In genomic region chr14:122489041-122489440, GRCm38 (mm10) we compare ENCODE assay signal across 11 mouse cellular contexts. TPM values are rescaled to one million over a fixed set of nuclear protein-coding genes. Genes with fewer than 3 reads are reported as not detected.
A peak's percentile ranks its signal among the peaks of the same experiment; 100 is the strongest.
DNase-seq lines count a peak whose midpoint lies in the region; ATAC-seq and TF ChIP-seq lines count a peak whose summit lies in the region.
"Had no signal": no experiment of that assay in that cellular context is flagged by ENCODE, and none has a peak within 500 bp of the region (broad histone marks: within the 10 kb centered on the region; RNA-seq: fewer than 3 reads in every experiment).

No protein-coding gene starts in this region.

- no peak overlapping the region for H3K4me3 ChIP-seq in midbrain, embryonic 16.5 days (ENCODE audit: low read depth, low read length)
- H3K4me3 ChIP-seq: limb, embryonic 15.5 days had no signal

- peak overlapping the region; percentile 30 for H3K4me2 ChIP-seq in midbrain, embryonic 16.5 days (ENCODE audit: low read length)
- H3K4me2 ChIP-seq: limb, embryonic 15.5 days had no signal

- ATAC-seq in midbrain, embryonic 16.5 days: no peak

- no peaks in the 10 kb centered on the region for H3K36me3 ChIP-seq in midbrain, embryonic 16.5 days (ENCODE audit: control insufficient read depth, insufficient read depth, low read length)
- H3K36me3 ChIP-seq: limb, embryonic 15.5 days had no signal

- DNase-seq in cerebellum, adult 9-10 months: peak; percentile 61
- no peak for DNase-seq in cerebellum, adult 8-10 months
- peak; percentile 77 for DNase-seq in brain, embryonic 14.5 days (ENCODE audit: low read depth)
- peak; percentile 25 for DNase-seq in forelimb bud, embryonic 11.5 days (ENCODE audit: low read depth, low spot score)
- DNase-seq in gastrocnemius, adult 18-20 months (ENCODE audit: low spot score): no peak
- no peak for DNase-seq in kidney, adult 11 months
- no peak for DNase-seq in heart, postnatal 25 days (ENCODE audit: low spot score)
- DNase-seq: kidney, adult 8-10 months had no signal

- no peak for TF ChIP-seq POLR2A in brain, embryonic 14.5 days (IDR thresholded peaks at IDR 0.05; ENCODE audit: borderline replicate concordance, extremely low read depth, insufficient read depth, insufficient read length, poor library complexity, severe bottlenecking)

- peaks cover 35% of the 10 kb centered on the region for H3K27me3 ChIP-seq in midbrain, embryonic 16.5 days (ENCODE audit: control insufficient read depth, insufficient read depth, low read depth, low read length)

- no peak overlapping the region for H3K27ac ChIP-seq in midbrain, embryonic 16.5 days (ENCODE audit: low read length)
- H3K27ac ChIP-seq: limb, embryonic 15.5 days had no signal

- no peaks in the 10 kb centered on the region; the same call in 1 of the 2 replicates for H3K9me3 ChIP-seq in midbrain, embryonic 16.5 days (replicated peaks; ENCODE audit: control insufficient read depth, low read length, poor library complexity, severe bottlenecking)
- H3K9me3 ChIP-seq: limb, embryonic 15.5 days had no signal

- H3K4me1 ChIP-seq in midbrain, embryonic 16.5 days (ENCODE audit: control insufficient read depth, insufficient read depth, low read length): peaks cover 2% of the 10 kb centered on the region; the same call in 1 of the 2 replicates

- H3K9ac ChIP-seq in midbrain, embryonic 16.5 days (ENCODE audit: low read depth, low read length): no peak overlapping the region
- H3K9ac ChIP-seq: limb, embryonic 15.5 days had no signal

- 2% methylated on average over 5 of the region's 5 CpGs for WGBS in midbrain, embryonic 16.5 days

- intact Hi-C loops in heart, postnatal 25 days (cut with DNase I): loop anchor here (2.0 kb wide), 2 partner anchors 16 to 82 kb away; no protein-coding TSS in a partner anchor

- TF ChIP-seq CTCF in brain, embryonic 14.5 days (IDR thresholded peaks at IDR 0.05; ENCODE audit: borderline replicate concordance, extremely low read depth, insufficient read depth, insufficient read length): no peak

RNA-seq across cellular contexts. Expression of gene Gm10837, which starts 1.3 kb away (rescaled TPM):
- 0.16 and 0.25 TPM in 2 replicates for polyA plus RNA-seq in brain, embryonic 14.5 days (2012; rRNA removed)
- polyA plus RNA-seq in midbrain, embryonic 16.5 days (2015; fragmentation: Nextera tagmentation; extraction: Ambion mirVana): 0.19 and 0.93 TPM in 2 replicates
- not detected for total RNA-seq in gastrocnemius, adult 18-20 months (2021)
- total RNA-seq in heart, postnatal 25 days (2021): not detected
- polyA plus RNA-seq: gonadal fat pad, adult 2 months; limb, embryonic 15.5 days had no signal

RNA-seq across cellular contexts. Expression of gene Zic2, which starts 13.8 kb away (rescaled TPM):
- 51.8 and 66.8 TPM in 2 replicates for polyA plus RNA-seq in brain, embryonic 14.5 days (2012; rRNA removed)
- polyA plus RNA-seq in midbrain, embryonic 16.5 days (2015; fragmentation: Nextera tagmentation; extraction: Ambion mirVana): 6.3 and 15.2 TPM in 2 replicates
- not detected for total RNA-seq in gastrocnemius, adult 18-20 months (2021)
- not detected for total RNA-seq in heart, postnatal 25 days (2021)

RNA-seq across cellular contexts. Expression of gene Zic5, which starts 23.6 kb away (rescaled TPM):
- polyA plus RNA-seq in brain, embryonic 14.5 days (2012; rRNA removed): 10.4 and 18.6 TPM in 2 replicates
- 9.5 and 29.0 TPM in 2 replicates for polyA plus RNA-seq in midbrain, embryonic 16.5 days (2015; fragmentation: Nextera tagmentation; extraction: Ambion mirVana)
- not detected for total RNA-seq in gastrocnemius, adult 18-20 months (2021)
- not detected for total RNA-seq in heart, postnatal 25 days (2021)
- polyA plus RNA-seq: gonadal fat pad, adult 2 months had no signal

RNA-seq across cellular contexts. Expression of gene Gm5089, which starts 38.1 kb away (rescaled TPM):
- polyA plus RNA-seq in brain, embryonic 14.5 days (2012; rRNA removed): 0.16 and 0.52 TPM in 2 replicates
- 0.82 and 1.4 TPM in 2 replicates for polyA plus RNA-seq in midbrain, embryonic 16.5 days (2015; fragmentation: Nextera tagmentation; extraction: Ambion mirVana)
- total RNA-seq in gastrocnemius, adult 18-20 months (2021): not detected
- total RNA-seq in heart, postnatal 25 days (2021): not detected
- polyA plus RNA-seq: gonadal fat pad, adult 2 months had no signal

RNA-seq across cellular contexts. Expression of gene Pcca, which starts 45.1 kb away (rescaled TPM):
- 22.4 and 22.7 TPM in 2 replicates for polyA plus RNA-seq in brain, embryonic 14.5 days (2012; rRNA removed)
- 25.9 and 38.5 TPM in 2 replicates for polyA plus RNA-seq in midbrain, embryonic 16.5 days (2015; fragmentation: Nextera tagmentation; extraction: Ambion mirVana)
- total RNA-seq in gastrocnemius, adult 18-20 months (2021): 10 to 100 TPM; 52.4 to 56.0 TPM
- total RNA-seq in heart, postnatal 25 days (2021): 10 to 100 TPM; 78.0 to 90.8 TPM

Comparison
In these comparisons a context has a peak if more than half of its experiments do, and no peak if none do; other contexts are left out.
1. DNase-seq: peak in cerebellum, adult 9-10 months (single experiment), brain, embryonic 14.5 days (single experiment) and forelimb bud, embryonic 11.5 days (single experiment); none in cerebellum, adult 8-10 months (single experiment), gastrocnemius, adult 18-20 months (single experiment), kidney, adult 11 months (single experiment) and heart, postnatal 25 days (single experiment).